Mouse (Mus musculus) liver, postnatal 0 days (tissue): ENCODE results near the gene Esp24.

Experiments
- CTCF ChIP-seq: sonication (generic); IDR thresholded peaks from 2 replicates; pipeline ENCODE4 v1.5.1; 2016; ENCODE audit warnings: antibody characterized with exemption, low read depth
- EP300 ChIP-seq: IDR thresholded peaks from 2 replicates; pipeline ENCODE4 v1.6.1; 2016; ENCODE audit warnings: antibody characterized with exemption, low read depth, mild to moderate bottlenecking

DNA sequence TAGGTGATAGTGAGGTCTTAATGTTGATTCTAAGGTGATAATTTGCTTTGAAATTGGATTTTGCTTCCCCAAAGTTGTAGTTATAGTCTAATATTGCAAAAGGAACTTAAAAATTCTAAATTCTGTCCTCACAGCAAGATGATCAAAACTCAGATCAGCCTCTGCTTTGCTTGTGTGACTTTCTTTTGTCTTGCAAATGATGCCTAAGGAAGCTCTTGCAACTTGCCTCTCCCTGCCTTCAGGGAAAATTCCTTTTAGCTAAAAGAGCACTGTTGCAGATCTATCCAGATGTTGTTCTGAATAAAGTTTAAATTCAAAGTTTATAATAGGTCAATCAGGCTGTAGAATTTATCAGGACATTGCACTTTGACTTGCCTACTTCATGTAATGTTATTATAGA, 27.1 kb downstream of the Esp24 start:
- TF ChIP-seq CTCF (no peak), EP300 (no peak)
